In the genomic region with DNA sequence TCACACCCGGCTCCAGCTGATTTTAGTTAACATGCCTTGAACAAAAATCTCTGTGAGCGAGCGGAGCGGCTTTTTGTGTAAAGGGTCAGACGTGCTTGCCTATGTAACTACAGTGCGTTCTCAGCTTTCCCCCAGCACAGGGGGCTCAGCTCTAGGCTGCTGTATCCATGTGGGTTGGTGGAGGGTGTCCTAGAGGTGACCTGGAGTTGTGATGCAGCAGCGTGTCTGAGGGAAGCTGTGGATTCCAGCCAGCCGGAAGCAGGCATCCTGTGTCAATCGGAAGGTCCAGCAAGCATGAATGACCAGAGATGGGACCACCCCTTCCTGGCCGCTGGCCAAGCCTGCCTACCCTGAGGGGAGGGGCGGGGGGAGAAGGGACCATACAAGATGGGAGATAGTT, we compare ENCODE assay signal across 8 mouse cellular contexts. TPM values are rescaled to one million over a fixed set of nuclear protein-coding genes. Genes with fewer than 3 reads are reported as not detected.
DNase-seq lines count a peak whose midpoint lies in the region; ATAC-seq and TF ChIP-seq lines count a peak whose summit lies in the region.

No protein-coding gene starts in this region.

- H3K36me3 ChIP-seq in forebrain, embryonic 12.5 days (replicated peaks) = no peaks in the 10 kb centered on the region
- no peaks in the 10 kb centered on the region for H3K36me3 ChIP-seq in forebrain, embryonic 13.5 days (ENCODE audit: poor library complexity, severe bottlenecking)
- H3K36me3 ChIP-seq in heart, embryonic 10.5 days = 0 out of 2 replicates have a peak, but pooled peaks cover 4% of the 10 kb centered on the region

- no peaks in the 10 kb centered on the region; the same call in 1 of the 2 replicates for H3K27me3 ChIP-seq in forebrain, embryonic 12.5 days
- peaks cover 13% of the 10 kb centered on the region for H3K27me3 ChIP-seq in forebrain, embryonic 13.5 days
- no peaks in the 10 kb centered on the region for H3K27me3 ChIP-seq in heart, embryonic 10.5 days (ENCODE audit: insufficient read depth, poor library complexity, severe bottlenecking)

- peak; percentile 75 for DNase-seq in adrenal gland, postnatal 14 days
- peak; percentile 85 for DNase-seq in heart, embryonic 10.5 days (ENCODE audit: low spot score)
- DNase-seq in kidney, postnatal 14 days = peak; percentile 85
- no peak for DNase-seq in thymus, postnatal 4 days
- DNase-seq in left cerebral cortex, adult 2 months (ENCODE audit: extremely low spot score in 1 of 2, low spot score in 2 of 2) = no peak
- no peak for DNase-seq in ovary, postnatal 36 days (ENCODE audit: low spot score)

- H3K9me3 ChIP-seq in forebrain, embryonic 12.5 days = no peaks in the 10 kb centered on the region
- no peaks in the 10 kb centered on the region for H3K9me3 ChIP-seq in forebrain, embryonic 13.5 days (replicated peaks)
- H3K9me3 ChIP-seq in heart, embryonic 10.5 days = no peaks in the 10 kb centered on the region

- no peak overlapping the region for H3K9ac ChIP-seq in forebrain, embryonic 12.5 days
- no peak overlapping the region for H3K9ac ChIP-seq in forebrain, embryonic 13.5 days

- intact Hi-C loops in left cerebral cortex, adult 2 months (cut with DNase I) = no loop called here

- no peak for TF ChIP-seq CTCF in left cerebral cortex, adult 2 months (IDR thresholded peaks at IDR 0.05)

- WGBS in forebrain, embryonic 12.5 days = 64% methylated on average over 11 of the region's 11 CpGs
- 63% methylated on average over 11 of the region's 11 CpGs for WGBS in forebrain, embryonic 13.5 days
- 58% methylated on average over 11 of the region's 11 CpGs for WGBS in heart, embryonic 10.5 days

- no peak overlapping the region; the same call in 1 of the 2 replicates for H3K4me3 ChIP-seq in forebrain, embryonic 12.5 days (replicated peaks)
- no peak overlapping the region for H3K4me3 ChIP-seq in forebrain, embryonic 13.5 days
- H3K4me3 ChIP-seq in heart, embryonic 10.5 days = no peak overlapping the region
- H3K4me3 ChIP-seq in left cerebral cortex, adult 2 months = no peak overlapping the region

- no peak for ATAC-seq in forebrain, embryonic 12.5 days (ENCODE audit: low FRiP score)
- ATAC-seq in forebrain, embryonic 13.5 days = no peak

- H3K4me1 ChIP-seq in forebrain, embryonic 12.5 days = peaks cover 21% of the 10 kb centered on the region
- peaks cover 24% of the 10 kb centered on the region for H3K4me1 ChIP-seq in forebrain, embryonic 13.5 days
- H3K4me1 ChIP-seq in heart, embryonic 10.5 days = peaks cover 84% of the 10 kb centered on the region

- 0 out of 2 replicates have a peak overlapping the region, but pooled peaks have one; percentile 5 for H3K27ac ChIP-seq in forebrain, embryonic 12.5 days
- no peak overlapping the region for H3K27ac ChIP-seq in forebrain, embryonic 13.5 days
- peak overlapping the region; percentile 85 for H3K27ac ChIP-seq in heart, embryonic 10.5 days
- no peak overlapping the region for H3K27ac ChIP-seq in left cerebral cortex, adult 2 months

- no peak overlapping the region for H3K4me2 ChIP-seq in forebrain, embryonic 12.5 days
- H3K4me2 ChIP-seq in forebrain, embryonic 13.5 days = no peak overlapping the region

RNA-seq across cellular contexts. Expression of gene Umps, which starts 24.5 kb away (rescaled TPM):
- 56.5 and 56.9 TPM in 2 replicates for polyA plus RNA-seq in forebrain, embryonic 12.5 days (2016; fragmentation: Nextera tagmentation; extraction: Ambion mirVana)
- 40.4 and 46.8 TPM in 2 replicates for polyA plus RNA-seq in forebrain, embryonic 13.5 days (2015; fragmentation: Nextera tagmentation; extraction: Ambion mirVana)
- total RNA-seq in adrenal gland, postnatal 14 days (2021) = 38.2 and 40.3 TPM in 2 replicates
- 52.2 and 76.3 TPM in 2 replicates for polyA plus RNA-seq in heart, embryonic 10.5 days (2016; fragmentation: Nextera tagmentation; extraction: Ambion mirVana)
- total RNA-seq in left cerebral cortex, adult 2 months (2021) = 10 to 100 TPM; 14.4 to 15.0 TPM

Comparison
In these comparisons a context has a peak if more than half of its experiments do, and no peak if none do; other contexts are left out.
1. H3K27ac ChIP-seq: peak in forebrain, embryonic 12.5 days (single experiment) and heart, embryonic 10.5 days (single experiment); none in forebrain, embryonic 13.5 days (single experiment) and left cerebral cortex, adult 2 months (single experiment).
2. DNase-seq: peak in adrenal gland, postnatal 14 days (single experiment), heart, embryonic 10.5 days (single experiment) and kidney, postnatal 14 days (single experiment); none in thymus, postnatal 4 days (single experiment), left cerebral cortex, adult 2 months (0 of 2) and ovary, postnatal 36 days (single experiment).